Mouse (Mus musculus) midbrain, embryonic 13.5 days (tissue): ENCODE measurements around the gene Amy1. TPM values are rescaled to one million over a fixed set of nuclear protein-coding genes. Genes with fewer than 3 reads are reported as not detected.
"Not testable (repeated sequence)": the region's sequence is repeated elsewhere in the genome, so short reads cannot be mapped to it uniquely, and the experiment has no call there.

Experiments used
- ATAC-seq: fragments of 200-750 bp; cut with Nextera tagmentation; 2 replicates; pipeline ENCODE4 v1.8.0; 2017; ENCODE audit warnings: mild to moderate bottlenecking, moderate TSS enrichment, moderate library complexity
- H3K27ac ChIP-seq: fragments of 300-500 bp; sonication (generic); 2 replicates; pipeline ENCODE4 v1.5.1; 2015; ENCODE audit warnings: inconsistent platforms, mild to moderate bottlenecking, moderate library complexity
- H3K27me3 ChIP-seq: fragments of 300-500 bp; sonication (generic); 2 replicates; pipeline ENCODE4 v1.6.1; 2015; ENCODE audit warnings: mild to moderate bottlenecking, inconsistent platforms
- H3K36me3 ChIP-seq: fragments of 300-500 bp; sonication (generic); 2 replicates; pipeline ENCODE4 v1.6.1; 2015; ENCODE audit warnings: mild to moderate bottlenecking, inconsistent platforms
- H3K4me1 ChIP-seq: fragments of 300-500 bp; sonication (generic); replicated peaks from 2 replicates; pipeline ENCODE4 v1.6.1; 2015; ENCODE audit warnings: inconsistent platforms
- H3K4me2 ChIP-seq: fragments of 300-500 bp; sonication (generic); replicated peaks from 2 replicates; pipeline ENCODE4 v1.6.1; 2015; ENCODE audit warnings: moderate library complexity, mild to moderate bottlenecking, inconsistent platforms
- H3K4me3 ChIP-seq: fragments of 300-500 bp; sonication (generic); replicated peaks from 2 replicates; pipeline ENCODE4 v1.5.1; 2015; ENCODE audit warnings: mild to moderate bottlenecking, inconsistent platforms
- H3K9ac ChIP-seq: fragments of 300-500 bp; sonication (generic); replicated peaks from 2 replicates; pipeline ENCODE4 v1.6.1; 2015; ENCODE audit warnings: mild to moderate bottlenecking, inconsistent platforms
- H3K9me3 ChIP-seq: fragments of 300-500 bp; sonication (generic); 2 replicates; pipeline ENCODE4 v1.6.1; 2016; ENCODE audit warnings: mild to moderate bottlenecking, inconsistent platforms
- WGBS: fragments of 180-500 bp; shearing (Covaris S2); methylation state at CpG from one replicate; pipeline ENCODE4 v1.1.7; 2015; 5-methylcytosine and 5-hydroxymethylcytosine counted together
- polyA plus RNA-seq: library from polyadenylated mRNA; unstranded; fragments of >200 nt; fragmentation: Nextera tagmentation; extraction: Ambion mirVana; gene quantifications from 2 replicates; pipeline ENCODE4 v1.2.1, GENCODE M21; 2015

Gene Amy1
- 12.0 and 14.8 TPM in 2 replicates for polyA plus RNA-seq

DNA sequence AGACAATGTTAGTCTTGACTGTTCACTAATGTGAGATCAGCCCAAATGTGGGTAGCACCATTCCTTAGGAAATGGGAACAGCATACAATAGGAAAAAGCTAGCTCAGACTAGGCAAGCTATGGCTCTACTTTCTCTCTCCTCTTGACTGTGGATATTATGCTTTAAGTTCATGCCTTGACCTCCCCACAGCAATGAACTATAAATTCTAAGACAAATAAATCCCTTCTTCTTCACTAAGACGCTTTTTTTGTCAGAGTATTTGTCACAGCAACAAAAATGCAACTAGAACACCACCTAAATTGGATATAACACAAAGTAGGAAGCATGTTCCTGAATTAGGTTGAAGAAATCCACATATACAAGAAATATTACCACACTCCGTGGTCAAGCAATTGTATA lies at the start of gene Amy1:
Amy1 (minus strand) TSS at position 101 of the 400 bp plus-strand sequence.
- H3K36me3 ChIP-seq = peaks cover 23% of the 10 kb centered on the region
- no peak within 1 kb of the TSS for H3K9ac ChIP-seq
- 97% methylated on average over 2 of the region's 2 CpGs for WGBS
- no peak within 1 kb of the TSS for H3K27ac ChIP-seq
- H3K27me3 ChIP-seq = no peaks in the 10 kb centered on the region
- no peak within 1 kb of the TSS for H3K4me3 ChIP-seq
- no peaks in the 10 kb centered on the region for H3K4me1 ChIP-seq
- H3K4me2 ChIP-seq = no peak within 1 kb of the TSS
- ATAC-seq = no peak
- H3K9me3 ChIP-seq = no peaks in the 10 kb centered on the region

DNA sequence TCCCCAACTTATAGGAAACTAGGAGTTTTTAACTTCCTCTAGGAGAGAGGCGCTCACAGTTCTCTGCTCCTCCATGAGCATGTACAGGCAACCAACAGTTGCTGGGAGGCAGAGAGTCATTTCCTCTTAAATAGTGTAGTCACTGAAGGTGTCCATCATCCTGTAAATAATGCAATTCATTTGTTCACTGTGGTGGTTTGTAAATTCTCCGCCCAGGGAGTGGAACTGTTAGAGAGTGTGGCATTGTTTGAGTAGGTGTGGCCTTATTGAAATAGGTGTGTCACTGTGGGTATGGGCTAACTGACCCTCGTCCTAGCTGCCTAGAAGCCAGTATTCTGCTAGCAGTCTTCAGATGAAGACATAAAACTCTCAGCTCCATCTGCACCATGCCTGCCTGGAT lies 47.8 kb upstream of the Amy1 start:
- no peak for ATAC-seq
- Histone ChIP-seq H3K9me3 (no peaks in the 10 kb centered on the region), H3K27ac (no peak overlapping the region), H3K4me3 (no peak overlapping the region), H3K27me3 (no peaks in the 10 kb centered on the region), H3K4me1 (no peaks in the 10 kb centered on the region), H3K4me2 (no peak overlapping the region), H3K36me3 (no peaks in the 10 kb centered on the region), H3K9ac (no peak overlapping the region)
- 85% methylated on average over 3 of the region's 3 CpGs for WGBS

DNA sequence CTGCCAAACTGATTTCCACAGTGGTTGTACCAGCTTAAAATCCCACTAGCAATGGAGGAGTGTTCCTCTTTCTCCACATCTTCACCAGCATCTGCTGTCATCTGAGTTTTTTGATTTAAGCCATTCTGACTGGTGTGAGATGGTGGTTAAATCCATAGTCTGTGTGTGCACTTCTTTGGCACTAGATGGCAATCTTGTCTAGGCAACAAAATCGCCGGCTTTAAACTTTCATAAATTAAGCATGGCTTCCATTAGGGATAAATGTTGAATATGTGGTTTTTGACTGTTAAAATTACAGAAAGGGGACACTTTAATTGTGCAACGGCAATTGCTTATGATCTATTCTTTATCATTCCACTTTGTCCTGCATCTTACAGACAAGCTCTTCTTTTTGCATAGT lies 44.9 kb upstream of the Amy1 start:
- not testable (repeated sequence) for H3K4me2 ChIP-seq, H3K27me3 ChIP-seq, H3K4me3 ChIP-seq, H3K36me3 ChIP-seq, H3K9ac ChIP-seq, H3K27ac ChIP-seq, H3K9me3 ChIP-seq, H3K4me1 ChIP-seq
- WGBS = 58% methylated on average over 3 of the region's 3 CpGs
- 0 out of 2 replicates have a peak, but pooled peaks have one; percentile 40 for ATAC-seq

DNA sequence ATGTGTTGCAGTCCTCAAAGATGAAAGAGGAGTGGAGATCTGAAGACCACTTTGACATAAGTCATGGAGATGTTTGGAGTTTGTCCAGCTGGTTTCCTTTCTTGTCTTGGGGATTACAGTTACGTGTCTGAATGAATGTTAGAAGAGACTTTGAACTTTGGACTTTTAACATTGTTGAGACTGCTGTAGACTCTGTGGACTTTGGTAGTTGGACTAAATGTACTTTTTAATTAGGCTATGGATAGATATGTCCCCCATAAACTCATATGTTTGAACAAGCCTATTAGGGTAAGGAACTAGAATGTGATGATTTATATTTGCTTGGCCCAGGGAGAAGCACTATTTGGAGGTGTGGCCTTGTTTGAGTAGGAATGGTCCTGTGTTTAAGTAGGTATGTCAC lies 33.0 kb upstream of the Amy1 start:
- Histone ChIP-seq H3K36me3 (no peaks in the 10 kb centered on the region), H3K9ac (no peak overlapping the region), H3K4me1 (no peaks in the 10 kb centered on the region), H3K27ac (no peak overlapping the region), H3K4me3 (no peak overlapping the region), H3K4me2 (no peak overlapping the region), H3K9me3 (no peaks in the 10 kb centered on the region), H3K27me3 (no peaks in the 10 kb centered on the region)
- no peak for ATAC-seq
- 77% methylated on average over 1 of the region's 1 CpGs for WGBS

DNA sequence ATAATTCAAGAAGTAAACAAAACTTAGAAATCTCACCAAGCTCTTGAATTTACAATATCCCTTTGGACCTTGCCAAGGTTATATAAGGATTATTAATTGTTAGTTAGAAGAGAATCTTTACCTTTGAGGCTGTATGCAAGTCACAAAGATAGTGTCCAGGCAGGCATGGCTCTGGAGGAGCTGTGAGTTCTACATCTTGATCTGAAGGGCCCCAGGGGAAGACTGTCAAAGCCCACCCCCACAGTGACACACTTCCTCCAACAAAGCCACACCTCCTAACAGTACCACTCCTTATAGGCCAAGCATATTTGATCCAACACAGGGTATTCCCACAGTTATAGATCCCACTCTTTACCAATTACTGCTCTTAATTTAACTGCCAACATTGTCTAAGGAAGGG lies 27.7 kb upstream of the Amy1 start:
- Histone ChIP-seq H3K4me2 (no peak overlapping the region), H3K27ac (no peak overlapping the region), H3K9ac (no peak overlapping the region), H3K27me3 (no peaks in the 10 kb centered on the region), H3K4me3 (no peak overlapping the region), H3K36me3 (no peaks in the 10 kb centered on the region), H3K4me1 (peaks cover 7% of the 10 kb centered on the region), H3K9me3 (no peaks in the 10 kb centered on the region)
- ATAC-seq = no peak

DNA sequence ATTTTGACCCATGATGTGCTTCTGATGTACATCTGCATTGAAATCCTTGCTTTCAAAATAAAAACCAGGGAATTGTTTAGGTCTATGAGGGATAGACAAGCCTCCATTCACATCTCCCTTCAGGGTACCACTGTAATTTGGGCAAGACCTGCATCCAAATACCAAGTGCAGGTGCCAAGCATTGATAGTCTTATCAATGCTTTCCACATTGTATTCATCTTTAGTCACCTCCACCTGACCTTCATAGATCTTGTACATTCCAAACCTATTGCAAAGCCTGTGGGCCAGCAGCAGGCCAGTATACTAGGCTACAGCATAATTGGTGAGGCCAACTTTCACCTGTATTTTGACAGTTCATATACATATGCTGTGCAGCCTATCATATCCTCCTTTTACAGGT lies 25.1 kb upstream of the Amy1 start:
- Histone ChIP-seq H3K27ac (no peak overlapping the region), H3K4me3 (no peak overlapping the region), H3K4me2 (no peak overlapping the region), H3K9ac (no peak overlapping the region), H3K9me3 (no peaks in the 10 kb centered on the region), H3K36me3 (peaks cover 6% of the 10 kb centered on the region), H3K4me1 (peaks cover 13% of the 10 kb centered on the region), H3K27me3 (no peaks in the 10 kb centered on the region)
- ATAC-seq = no peak

DNA sequence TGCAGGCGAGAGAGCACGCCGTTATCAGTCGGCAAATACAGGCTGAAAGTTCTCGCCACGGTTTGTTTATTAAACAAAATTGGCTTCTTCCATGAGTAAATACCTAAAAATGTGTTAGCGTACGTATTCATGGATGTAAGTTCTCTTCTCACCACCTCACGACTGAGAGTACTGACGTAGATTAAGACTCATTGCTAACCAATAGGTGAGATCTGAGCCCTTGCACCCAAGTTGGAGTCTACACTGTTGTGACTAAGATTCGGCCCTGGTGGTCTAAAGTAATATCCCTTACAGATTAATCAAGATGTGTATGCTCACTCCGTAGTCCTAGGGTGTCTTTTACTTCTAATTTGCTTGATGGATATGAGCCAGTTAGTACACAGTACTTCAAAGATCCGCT lies 24.1 kb upstream of the Amy1 start:
- H3K4me2 ChIP-seq = peak overlapping the region; percentile 68
- ATAC-seq = no peak
- H3K4me1 ChIP-seq = peaks cover 13% of the 10 kb centered on the region
- H3K27me3 ChIP-seq = no peaks in the 10 kb centered on the region
- H3K27ac ChIP-seq = peak overlapping the region; percentile 99
- peak overlapping the region; percentile 81 for H3K9ac ChIP-seq
- peaks cover 11% of the 10 kb centered on the region for H3K36me3 ChIP-seq
- no peaks in the 10 kb centered on the region for H3K9me3 ChIP-seq
- 15% methylated on average over 13 of the region's 13 CpGs for WGBS
- H3K4me3 ChIP-seq = peak overlapping the region; percentile 60

DNA sequence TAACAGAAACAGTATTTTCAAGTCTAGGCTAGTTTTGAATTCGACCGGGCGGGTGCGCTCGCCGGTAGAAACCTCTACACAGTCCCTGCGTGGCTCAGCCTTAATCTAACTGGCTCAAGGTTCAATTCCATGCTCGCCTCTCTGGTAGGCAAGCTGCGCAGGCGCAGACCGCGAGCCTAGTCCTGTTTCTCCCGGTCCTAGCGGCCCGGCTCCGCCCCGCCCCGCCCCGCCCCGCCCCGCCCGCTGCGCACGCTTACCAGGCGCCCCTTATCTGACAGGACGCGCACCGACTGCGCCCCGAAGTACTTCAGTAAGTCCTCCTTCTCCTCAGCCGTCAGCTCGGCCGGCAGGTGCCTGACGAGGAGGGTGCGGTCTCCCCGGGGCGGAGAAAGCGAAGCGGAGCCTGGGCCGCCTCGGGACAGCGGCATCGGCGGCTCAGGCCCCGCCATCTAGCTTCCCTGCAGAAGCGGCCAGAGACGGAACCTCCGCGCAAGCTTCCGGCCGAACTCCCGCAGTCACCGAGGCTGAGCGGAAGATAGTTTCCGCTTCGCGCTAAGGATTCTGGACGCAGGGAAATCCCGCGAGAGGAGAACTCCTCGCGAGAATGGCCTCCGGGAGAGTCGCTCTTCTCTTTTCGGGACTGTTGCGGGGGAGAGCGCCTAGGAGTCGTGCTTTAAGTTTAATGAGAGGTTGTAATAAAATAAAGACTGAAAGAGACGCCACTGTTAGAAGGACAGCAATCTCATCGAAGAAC lies 23.3 kb upstream of the Amy1 start, which contains the start of gene Rnpc3:
Rnpc3 (minus strand) TSS at position 544 of the 754 bp plus-strand sequence.
- peaks cover 11% of the 10 kb centered on the region for H3K36me3 ChIP-seq
- peaks cover 13% of the 10 kb centered on the region for H3K4me1 ChIP-seq
- peak within 1 kb of the TSS; percentile 99 for H3K27ac ChIP-seq
- under 1% methylated on average over 68 of the region's 70 CpGs for WGBS
- H3K4me3 ChIP-seq = peak within 1 kb of the TSS; percentile 60
- peak within 1 kb of the TSS; percentile 68 for H3K4me2 ChIP-seq
- H3K9ac ChIP-seq = peak within 1 kb of the TSS; percentile 81
- no peaks in the 10 kb centered on the region for H3K9me3 ChIP-seq
- no peaks in the 10 kb centered on the region for H3K27me3 ChIP-seq
- peak; percentile 99 for ATAC-seq

DNA sequence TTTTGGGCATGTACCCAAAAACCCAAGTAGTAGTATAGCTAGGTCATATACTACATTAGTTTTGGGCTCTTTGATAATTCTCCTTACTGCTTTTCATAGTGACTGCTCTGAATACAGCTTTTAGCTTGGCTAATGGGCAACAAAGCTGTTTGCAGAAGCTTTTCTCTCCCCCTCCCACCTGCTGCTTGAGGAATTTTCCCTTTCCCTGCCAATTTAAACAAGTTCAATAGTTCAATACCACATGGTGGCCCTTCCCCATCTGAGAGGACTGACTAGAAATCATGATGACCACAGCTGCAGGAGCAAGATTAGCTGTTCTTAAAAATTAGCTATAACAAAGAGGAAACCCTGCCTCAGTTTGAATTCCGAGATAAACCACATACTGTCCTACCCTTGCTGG lies 15.7 kb downstream of the Amy1 start:
- WGBS = 55% methylated on average over 1 of the region's 1 CpGs
- Histone ChIP-seq H3K4me3 (no peak overlapping the region), H3K27me3 (no peaks in the 10 kb centered on the region), H3K9ac (no peak overlapping the region), H3K9me3 (no peaks in the 10 kb centered on the region), H3K4me2 (no peak overlapping the region), H3K36me3 (peaks cover 11% of the 10 kb centered on the region), H3K4me1 (no peaks in the 10 kb centered on the region), H3K27ac (no peak overlapping the region)
- ATAC-seq = no peak

DNA sequence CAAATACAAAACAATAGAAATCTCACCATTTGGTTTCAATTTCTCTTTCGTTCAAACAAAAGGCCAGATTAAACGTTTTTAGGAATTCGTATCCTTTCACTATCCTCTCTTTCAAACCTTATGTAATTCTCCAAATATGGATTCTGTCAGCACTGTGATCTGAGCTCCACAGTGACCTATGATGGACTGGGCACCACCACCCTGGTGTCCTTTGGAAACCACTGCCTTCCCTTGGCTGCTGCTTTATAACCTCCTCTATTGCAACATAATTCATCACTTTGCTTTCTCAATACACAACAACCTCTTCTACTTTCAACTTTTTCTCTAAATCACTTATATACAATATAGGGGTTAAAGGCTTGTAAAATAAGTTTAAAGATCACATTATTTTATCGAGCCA lies 31.9 kb downstream of the Amy1 start:
- Histone ChIP-seq H3K9me3 (no peaks in the 10 kb centered on the region), H3K27me3 (no peaks in the 10 kb centered on the region), H3K9ac (no peak overlapping the region), H3K27ac (no peak overlapping the region), H3K36me3 (no peaks in the 10 kb centered on the region), H3K4me2 (no peak overlapping the region), H3K4me1 (no peaks in the 10 kb centered on the region), H3K4me3 (no peak overlapping the region)
- 79% methylated on average over 4 of the region's 4 CpGs for WGBS
- no peak for ATAC-seq

DNA sequence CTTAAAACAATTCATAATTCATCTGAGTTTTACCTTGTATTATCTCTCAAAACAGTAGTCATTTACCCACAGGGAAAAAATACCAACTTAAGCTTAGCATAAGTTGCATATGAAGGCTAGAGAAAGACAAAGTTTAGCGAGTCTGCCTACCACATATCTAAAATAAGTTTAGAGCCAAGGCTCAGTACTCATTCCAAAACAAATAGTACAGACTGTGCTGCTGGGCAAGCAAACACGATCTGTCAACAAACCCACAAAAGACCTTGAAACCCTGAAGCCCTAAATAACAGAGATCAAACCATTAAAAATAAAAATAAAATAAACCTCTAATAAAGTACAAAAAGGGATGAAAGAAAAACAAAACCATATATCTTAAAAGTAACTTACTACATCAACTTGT lies 32.4 kb downstream of the Amy1 start:
- no peaks in the 10 kb centered on the region for H3K4me1 ChIP-seq
- no peak overlapping the region for H3K27ac ChIP-seq
- WGBS = 82% methylated on average over 2 of the region's 2 CpGs
- no peaks in the 10 kb centered on the region for H3K36me3 ChIP-seq
- no peak for ATAC-seq
- no peaks in the 10 kb centered on the region for H3K27me3 ChIP-seq
- H3K9ac ChIP-seq = no peak overlapping the region
- H3K9me3 ChIP-seq = no peaks in the 10 kb centered on the region
- H3K4me2 ChIP-seq = no peak overlapping the region
- H3K4me3 ChIP-seq = no peak overlapping the region

DNA sequence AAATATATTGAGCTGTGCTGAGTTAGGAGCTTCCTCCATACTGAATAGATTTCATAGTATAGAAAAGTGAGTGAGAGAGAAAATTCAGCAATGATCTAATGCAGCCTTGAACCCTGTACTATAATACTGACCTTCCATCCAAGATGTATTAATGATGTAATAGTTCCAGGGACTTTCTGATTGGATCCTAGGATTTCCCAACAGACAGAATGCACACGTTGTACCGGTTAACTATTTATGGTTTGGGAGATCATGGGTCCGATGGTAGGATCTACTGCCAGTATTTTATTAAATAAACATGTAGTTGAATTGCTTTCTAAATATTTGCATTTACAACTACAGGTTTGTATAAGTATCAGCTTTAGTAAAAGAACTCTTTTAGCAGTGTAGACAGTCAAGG lies 34.3 kb downstream of the Amy1 start:
- Histone ChIP-seq H3K4me3 (no peak overlapping the region), H3K9ac (no peak overlapping the region), H3K27ac (no peak overlapping the region), H3K9me3 (no peaks in the 10 kb centered on the region), H3K36me3 (no peaks in the 10 kb centered on the region), H3K4me2 (no peak overlapping the region), H3K27me3 (no peaks in the 10 kb centered on the region), H3K4me1 (no peaks in the 10 kb centered on the region)
- no peak for ATAC-seq
- 82% methylated on average over 3 of the region's 3 CpGs for WGBS

DNA sequence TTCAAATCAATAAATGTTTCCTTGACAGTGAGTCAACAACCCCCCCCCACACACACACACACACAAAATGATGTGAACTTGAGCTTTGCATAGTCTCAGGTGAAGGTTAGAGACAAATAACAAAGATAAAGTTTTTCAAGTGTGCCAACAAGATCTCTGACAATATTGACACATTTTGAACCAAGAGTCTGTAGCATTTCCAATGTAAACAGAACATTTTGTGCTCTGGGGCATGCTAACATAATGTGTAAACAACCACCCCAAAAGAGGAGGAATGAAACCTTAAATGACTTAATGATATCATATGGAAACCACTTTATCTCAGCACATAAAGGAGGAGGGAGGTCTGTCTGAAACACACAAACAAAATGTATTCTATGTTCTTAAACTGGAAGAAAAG lies 66.8 kb downstream of the Amy1 start:
- H3K9ac ChIP-seq = no peak overlapping the region
- no peaks in the 10 kb centered on the region for H3K4me1 ChIP-seq
- H3K4me2 ChIP-seq = no peak overlapping the region
- no peaks in the 10 kb centered on the region for H3K27me3 ChIP-seq
- H3K9me3 ChIP-seq = no peaks in the 10 kb centered on the region
- H3K36me3 ChIP-seq = no peaks in the 10 kb centered on the region
- no peak overlapping the region for H3K27ac ChIP-seq
- H3K4me3 ChIP-seq = no peak overlapping the region
- ATAC-seq = no peak
